Mouse (Mus musculus): ENCODE measurements around the gene Txlng. TPM values are rescaled to one million over a fixed set of nuclear protein-coding genes. Genes with fewer than 3 reads are reported as not detected.
"Not testable (repeated sequence)": the region's sequence is repeated elsewhere in the genome, so short reads cannot be mapped to it uniquely, and the experiment has no call there.

Gene Txlng
- total and polyA plus RNA-seq, 2 experiments from 2014 or later = 10.9 to 18.7 TPM

DNA sequence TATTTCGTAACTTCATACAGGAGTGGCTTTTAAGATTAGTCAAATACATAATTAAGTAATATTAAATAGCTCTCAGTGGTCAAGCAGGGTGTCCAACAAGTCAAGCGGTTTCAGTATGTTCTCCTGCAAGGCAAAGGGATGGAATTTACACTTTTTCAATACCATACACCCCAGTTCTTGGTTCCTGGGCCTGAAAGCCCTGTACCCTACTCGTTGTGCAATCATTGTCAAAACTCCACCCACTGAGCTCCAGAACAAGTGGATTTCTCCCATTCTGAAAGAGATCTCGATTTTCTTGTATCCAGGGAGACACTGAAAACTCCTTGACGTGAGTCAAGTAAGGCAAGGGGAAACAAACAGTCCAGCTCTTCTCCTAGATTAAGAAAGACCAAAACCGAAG lies 1.2 kb downstream of the Txlng start:
- Histone ChIP-seq H3K9ac (no peak overlapping the region; the same call in 1 of the 2 replicates), H3K27ac (ENCODE audit: low read depth, low read length) (no peak overlapping the region), H3K4me1 (ENCODE audit: insufficient read depth) (no peaks in the 10 kb centered on the region), H3K4me2 (ENCODE audit: low read depth) (peak overlapping the region; percentile 58), H3K27me3 (ENCODE audit: insufficient read depth, low read length) (no peaks in the 10 kb centered on the region), H3K9me3 (ENCODE audit: low read length) (no peaks in the 10 kb centered on the region), H3K4me3 (ENCODE audit: low read depth, low read length) (peak overlapping the region; percentile 53), H3K36me3 (ENCODE audit: insufficient read depth) (no peaks in the 10 kb centered on the region)
- no peak for ATAC-seq
- DNase-seq = peak; percentile 3
- WGBS = 35% methylated on average over 6 of the region's 6 CpGs
- TF ChIP-seq CTCF (IDR thresholded peaks at IDR 0.05; ENCODE audit: low read depth) = no peak

DNA sequence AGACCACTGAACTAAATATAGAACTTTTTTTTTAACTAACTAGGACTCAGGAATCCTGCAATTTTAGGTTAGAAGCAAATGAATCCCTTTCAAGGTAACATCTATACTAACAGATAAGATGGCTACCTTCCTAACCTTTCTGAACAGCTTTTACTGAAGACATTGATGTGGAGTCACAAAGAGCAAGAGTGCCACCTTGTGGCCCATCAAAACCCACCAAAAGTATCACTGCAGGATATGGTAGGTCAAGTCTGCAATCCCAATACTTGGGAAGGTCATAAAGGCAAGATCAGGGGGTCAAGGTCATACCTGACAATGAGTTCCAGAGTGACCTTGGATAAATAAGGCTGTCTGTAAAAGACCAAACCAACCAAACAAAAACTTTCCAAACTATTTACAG lies 28.9 kb downstream of the Txlng start:
- H3K27me3 ChIP-seq (ENCODE audit: insufficient read depth, low read length) = no peaks in the 10 kb centered on the region
- TF ChIP-seq CTCF (IDR thresholded peaks at IDR 0.05; ENCODE audit: low read depth) = peak; percentile 68
- H3K9me3 ChIP-seq (ENCODE audit: low read length) = no peaks in the 10 kb centered on the region
- H3K4me2 ChIP-seq (ENCODE audit: low read depth) = no peak overlapping the region
- H3K27ac ChIP-seq (ENCODE audit: low read depth, low read length) = no peak overlapping the region
- no peak overlapping the region for H3K9ac ChIP-seq
- ATAC-seq (0 out of 2 replicates have a peak, but pooled peaks have one; percentile 40), DNase-seq (peak; percentile 62)
- no peak overlapping the region for H3K4me3 ChIP-seq (ENCODE audit: low read depth, low read length)
- H3K36me3 ChIP-seq (ENCODE audit: insufficient read depth) = no peaks in the 10 kb centered on the region
- no peaks in the 10 kb centered on the region for H3K4me1 ChIP-seq (ENCODE audit: insufficient read depth)

DNA sequence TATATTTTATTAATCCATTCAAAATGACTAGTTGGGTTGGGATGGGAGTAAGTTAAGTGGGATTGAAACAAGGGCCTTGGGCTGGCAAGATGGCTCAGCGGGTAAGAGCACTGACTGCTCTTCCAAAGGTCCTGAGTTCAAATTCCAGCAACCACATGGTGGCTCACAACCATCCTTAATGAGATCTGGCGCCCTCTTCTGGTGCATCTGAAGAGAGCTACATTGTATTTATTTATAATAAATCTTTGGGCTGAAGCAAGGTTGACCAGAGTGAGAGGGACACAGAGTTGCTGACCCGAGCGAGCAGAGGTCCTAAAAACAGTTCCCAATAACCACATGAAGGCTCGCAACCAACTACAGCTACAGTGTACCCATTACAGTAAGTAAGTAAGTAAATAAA lies 37.9 kb downstream of the Txlng start:
- H3K4me2 ChIP-seq (ENCODE audit: low read depth); H3K9ac ChIP-seq; H3K4me1 ChIP-seq (ENCODE audit: insufficient read depth); ATAC-seq; H3K9me3 ChIP-seq (ENCODE audit: low read length); H3K27me3 ChIP-seq (ENCODE audit: insufficient read depth, low read length); H3K27ac ChIP-seq (ENCODE audit: low read depth, low read length); DNase-seq; H3K4me3 ChIP-seq (ENCODE audit: low read depth, low read length); H3K36me3 ChIP-seq (ENCODE audit: insufficient read depth): not testable (repeated sequence)
- WGBS = 79% methylated on average over 5 of the region's 5 CpGs

- Histone ChIP-seq H3K4me1 (ENCODE audit: insufficient read depth) (no peaks in the 10 kb centered on the region), H3K9ac (no peak overlapping the region), H3K27ac (ENCODE audit: low read depth, low read length) (no peak overlapping the region), H3K9me3 (ENCODE audit: low read length) (no peaks in the 10 kb centered on the region), H3K4me3 (ENCODE audit: low read depth, low read length) (no peak overlapping the region), H3K4me2 (ENCODE audit: low read depth) (no peak overlapping the region), H3K27me3 (ENCODE audit: insufficient read depth, low read length) (no peaks in the 10 kb centered on the region), H3K36me3 (ENCODE audit: insufficient read depth) (peaks cover 4% of the 10 kb centered on the region; the same call in 1 of the 2 replicates)
- ATAC-seq (no peak), DNase-seq (no peak)
- WGBS = 65% methylated on average over 1 of the region's 1 CpGs
- no peak for TF ChIP-seq CTCF (IDR thresholded peaks at IDR 0.05; ENCODE audit: low read depth)
Measured at GRCm38 (mm10) chrX:162788372-162788771, 40.9 kb downstream of the Txlng start.

DNA sequence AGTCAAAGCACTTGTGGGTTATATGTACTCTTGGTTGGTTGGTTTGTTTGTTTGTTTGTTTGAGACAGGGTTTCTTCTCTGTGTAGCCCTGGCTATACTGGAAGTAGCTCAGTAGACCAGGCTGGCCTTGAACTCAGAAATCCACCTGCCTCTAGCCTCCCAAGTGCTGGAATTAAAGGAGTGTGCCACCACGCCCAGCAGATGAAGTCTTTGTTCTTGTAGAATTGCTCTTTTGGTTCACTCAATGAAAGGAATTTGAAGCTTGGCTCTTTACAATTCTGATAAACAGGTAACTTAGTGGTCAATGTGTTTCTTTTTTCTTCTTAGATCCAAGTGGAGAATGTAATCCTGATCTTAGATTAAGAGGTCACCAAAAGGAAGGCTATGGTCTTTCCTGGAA lies 58.5 kb downstream of the Txlng start:
- Histone ChIP-seq H3K9me3 (ENCODE audit: low read length) (no peaks in the 10 kb centered on the region), H3K4me1 (ENCODE audit: insufficient read depth) (no peaks in the 10 kb centered on the region), H3K27ac (ENCODE audit: low read depth, low read length) (no peak overlapping the region), H3K9ac (no peak overlapping the region), H3K27me3 (ENCODE audit: insufficient read depth, low read length) (no peaks in the 10 kb centered on the region), H3K4me2 (ENCODE audit: low read depth) (no peak overlapping the region), H3K4me3 (ENCODE audit: low read depth, low read length) (no peak overlapping the region), H3K36me3 (ENCODE audit: insufficient read depth) (peaks cover 3% of the 10 kb centered on the region; the same call in 1 of the 2 replicates)
- 75% methylated on average over 1 of the region's 1 CpGs for WGBS
- TF ChIP-seq CTCF (IDR thresholded peaks at IDR 0.05; ENCODE audit: low read depth) = no peak
- no peak for DNase-seq
- ATAC-seq = no peak

- Histone ChIP-seq H3K36me3 (ENCODE audit: insufficient read depth) (no peaks in the 10 kb centered on the region), H3K27me3 (ENCODE audit: insufficient read depth, low read length) (no peaks in the 10 kb centered on the region), H3K4me1 (ENCODE audit: insufficient read depth) (no peaks in the 10 kb centered on the region), H3K9me3 (ENCODE audit: low read length) (no peaks in the 10 kb centered on the region), H3K9ac (peak overlapping the region; percentile 56; the same call in 1 of the 2 replicates), H3K27ac (ENCODE audit: low read depth, low read length) (0 out of 2 replicates have a peak overlapping the region, but pooled peaks have one; percentile 88), H3K4me2 (ENCODE audit: low read depth) (peak overlapping the region; percentile 53), H3K4me3 (ENCODE audit: low read depth, low read length) (peak overlapping the region; percentile 53)
- ATAC-seq (no peak), DNase-seq (peak; percentile 29)
- TF ChIP-seq CTCF (IDR thresholded peaks at IDR 0.05; ENCODE audit: low read depth) = peak; percentile 25; the same call in 1 of the 2 replicates
- WGBS = 45% methylated on average over 9 of the region's 9 CpGs
Measured at GRCm38 (mm10) chrX:162761716-162762395, 67.4 kb downstream of the Txlng start.

GRCm38 (mm10) chrX:162760958-162761515 lies 68.2 kb downstream of the Txlng start:
- Histone ChIP-seq H3K27me3 (ENCODE audit: insufficient read depth, low read length) (no peaks in the 10 kb centered on the region), H3K4me1 (ENCODE audit: insufficient read depth) (no peaks in the 10 kb centered on the region), H3K4me2 (ENCODE audit: low read depth) (peak overlapping the region; percentile 53), H3K9me3 (ENCODE audit: low read length) (no peaks in the 10 kb centered on the region), H3K36me3 (ENCODE audit: insufficient read depth) (no peaks in the 10 kb centered on the region), H3K4me3 (ENCODE audit: low read depth, low read length) (peak overlapping the region; percentile 53), H3K27ac (ENCODE audit: low read depth, low read length) (peak overlapping the region; percentile 88), H3K9ac (peak overlapping the region; percentile 56)
- TF ChIP-seq CTCF (IDR thresholded peaks at IDR 0.05; ENCODE audit: low read depth) = no peak
- ATAC-seq = no peak
- 26% methylated on average over 33 of the region's 50 CpGs for WGBS
- DNase-seq = no peak

All from forebrain, postnatal 0 days (tissue).